9 mouse cellular contexts compared by ENCODE assay signal in genomic region chr10:84020023-84020620, GRCm38 (mm10).
DNase-seq lines count a peak whose midpoint lies in the region; ATAC-seq and TF ChIP-seq lines count a peak whose summit lies in the region.
"Had no signal": no experiment of that assay in that cellular context is flagged by ENCODE, and none has a peak within 500 bp of the region (broad histone marks: within the 10 kb centered on the region; RNA-seq: fewer than 3 reads in every experiment).

No protein-coding gene starts in this region.

- intact Hi-C loops in heart, adult 2 months (cut with DNase I) = loop anchor here (1.0 to 5.0 kb wide), 2 partner anchors 97 to 201 kb away; no protein-coding TSS in a partner anchor
- intact Hi-C loops in left cerebral cortex, adult 2 months (cut with DNase I) = no loop called here

- H3K4me2 ChIP-seq in midbrain, embryonic 15.5 days = no peak overlapping the region
- no peak overlapping the region for H3K4me2 ChIP-seq in hindbrain, embryonic 16.5 days (ENCODE audit: low read length)

- TF ChIP-seq EP300 in heart, adult 2 months (IDR thresholded peaks at IDR 0.05; ENCODE audit: insufficient read depth, low read depth, low read length) = 0 out of 2 replicates have a peak, but pooled peaks have one; percentile 20

- no peaks in the 10 kb centered on the region for H3K79me2 ChIP-seq in heart, adult 2 months (replicated peaks; ENCODE audit: control insufficient read depth, insufficient read depth, low read length)

- no peaks in the 10 kb centered on the region for H3K9me3 ChIP-seq in midbrain, embryonic 10.5 days (replicated peaks)
- no peaks in the 10 kb centered on the region for H3K9me3 ChIP-seq in midbrain, embryonic 15.5 days
- H3K9me3 ChIP-seq in hindbrain, embryonic 16.5 days (ENCODE audit: control insufficient read depth, low read length) = no peaks in the 10 kb centered on the region
- H3K9me3 ChIP-seq: megakaryocyte, embryonic 14.5 days had no signal

- DNase-seq in midbrain, embryonic 10.5 days (ENCODE audit: low spot score) = peak; percentile 38
- DNase-seq in WW6 (ENCODE audit: low read depth, low spot score) = peak; percentile 26
- DNase-seq in cerebellum, adult 9-11 months = peak; percentile 19
- peak; percentile 45 to 72 for DNase-seq in heart, adult 2 months
- DNase-seq in left cerebral cortex, adult 2 months (ENCODE audit: extremely low spot score in 1 of 2, low spot score in 2 of 2) = peak; percentile 18 to 29
- DNase-seq in retina, postnatal 1 day = peak; percentile 47

- no peaks in the 10 kb centered on the region for H3K27me3 ChIP-seq in midbrain, embryonic 10.5 days (ENCODE audit: low read depth, poor library complexity, severe bottlenecking)
- H3K27me3 ChIP-seq in midbrain, embryonic 15.5 days (replicated peaks) = no peaks in the 10 kb centered on the region
- H3K27me3 ChIP-seq in heart, adult 2 months (ENCODE audit: control insufficient read depth, insufficient read depth, low read length) = no peaks in the 10 kb centered on the region
- H3K27me3 ChIP-seq in hindbrain, embryonic 16.5 days (replicated peaks; ENCODE audit: control insufficient read depth, insufficient read depth, low read length) = no peaks in the 10 kb centered on the region

- peaks cover 31% of the 10 kb centered on the region for H3K4me1 ChIP-seq in midbrain, embryonic 10.5 days
- H3K4me1 ChIP-seq in midbrain, embryonic 15.5 days = peaks cover 7% of the 10 kb centered on the region; the same call in 1 of the 2 replicates
- peaks cover 6% of the 10 kb centered on the region; the same call in 1 of the 2 replicates for H3K4me1 ChIP-seq in heart, adult 2 months (ENCODE audit: control insufficient read depth, insufficient read depth, low read length)
- H3K4me1 ChIP-seq in hindbrain, embryonic 16.5 days (ENCODE audit: control insufficient read depth, insufficient read depth, low read depth, low read length) = peaks cover 3% of the 10 kb centered on the region

- H3K4me3 ChIP-seq in midbrain, embryonic 10.5 days = no peak overlapping the region
- H3K4me3 ChIP-seq in midbrain, embryonic 15.5 days = no peak overlapping the region
- H3K4me3 ChIP-seq in heart, adult 2 months = no peak overlapping the region
- H3K4me3 ChIP-seq in left cerebral cortex, adult 2 months = no peak overlapping the region
- H3K4me3 ChIP-seq in hindbrain, embryonic 16.5 days (ENCODE audit: low read length) = no peak overlapping the region

- H3K27ac ChIP-seq in midbrain, embryonic 10.5 days (replicated peaks) = no peak overlapping the region
- no peak overlapping the region for H3K27ac ChIP-seq in midbrain, embryonic 15.5 days
- H3K27ac ChIP-seq in heart, adult 2 months = no peak overlapping the region
- H3K27ac ChIP-seq in left cerebral cortex, adult 2 months = no peak overlapping the region
- no peak overlapping the region for H3K27ac ChIP-seq in hindbrain, embryonic 16.5 days (ENCODE audit: low read depth, low read length)

- WGBS in midbrain, embryonic 10.5 days = 49% methylated on average over 10 of the region's 10 CpGs
- WGBS in midbrain, embryonic 15.5 days = 51% methylated on average over 10 of the region's 10 CpGs
- 48% methylated on average over 10 of the region's 10 CpGs for WGBS in heart, adult 2 months
- WGBS in hindbrain, embryonic 16.5 days = 47% methylated on average over 10 of the region's 10 CpGs

- TF ChIP-seq POLR2A in heart, adult 2 months (IDR thresholded peaks at IDR 0.05; ENCODE audit: insufficient read depth, low read depth, low read length) = no peak

- TF ChIP-seq CTCF in heart, adult 2 months (IDR thresholded peaks at IDR 0.05) = peak; percentile 78
- peak; percentile 62 for TF ChIP-seq CTCF in left cerebral cortex, adult 2 months (IDR thresholded peaks at IDR 0.05)

- no peak for ATAC-seq in midbrain, embryonic 15.5 days (replicated peaks)
- no peak for ATAC-seq in hindbrain, embryonic 16.5 days

- H3K9ac ChIP-seq in midbrain, embryonic 15.5 days = no peak overlapping the region
- no peak overlapping the region for H3K9ac ChIP-seq in heart, adult 2 months (ENCODE audit: low read depth, low read length)
- no peak overlapping the region for H3K9ac ChIP-seq in hindbrain, embryonic 16.5 days (ENCODE audit: low read depth, low read length)

- no peaks in the 10 kb centered on the region for H3K36me3 ChIP-seq in midbrain, embryonic 10.5 days
- no peaks in the 10 kb centered on the region for H3K36me3 ChIP-seq in midbrain, embryonic 15.5 days (replicated peaks)
- no peaks in the 10 kb centered on the region for H3K36me3 ChIP-seq in heart, adult 2 months (ENCODE audit: control insufficient read depth, insufficient read depth, low read length)
- H3K36me3 ChIP-seq in hindbrain, embryonic 16.5 days (ENCODE audit: control insufficient read depth, insufficient read depth, low read length) = no peaks in the 10 kb centered on the region
